Mouse (Mus musculus) limb, embryonic 14.5 days (tissue): ENCODE data around the gene Plekhg6. TPM values are rescaled to one million over a fixed set of nuclear protein-coding genes. Genes with fewer than 3 reads are reported as not detected.

Experiments
- ATAC-seq: fragments of 200-750 bp; cut with Nextera tagmentation; 2 replicates; pipeline ENCODE4 v1.8.0; 2017; ENCODE audit warnings: low read depth, moderate number of reproducible peaks, moderate TSS enrichment; ENCODE audit not compliant: low FRiP score
- DNase-seq: peaks from one replicate; pipeline ENCODE4 v3.0.0-alpha.2; 2015; ENCODE audit warnings: low spot score
- H3K27ac ChIP-seq: fragments of 300-500 bp; sonication (generic); replicated peaks from 2 replicates; pipeline ENCODE4 v1.5.1; 2014; ENCODE audit warnings: low read depth, mild to moderate bottlenecking, low read length, moderate library complexity, mixed read lengths
- H3K27me3 ChIP-seq: fragments of 300-500 bp; sonication (generic); 2 replicates; pipeline ENCODE4 v1.6.1; 2014; ENCODE audit warnings: low read length, mixed read lengths; ENCODE audit not compliant: control insufficient read depth, insufficient read depth
- H3K36me3 ChIP-seq: fragments of 300-500 bp; sonication (generic); 2 replicates; pipeline ENCODE4 v1.6.1; 2014; ENCODE audit warnings: mild to moderate bottlenecking, low read length, moderate library complexity, mixed read lengths; ENCODE audit not compliant: control insufficient read depth, insufficient read depth
- H3K4me1 ChIP-seq: fragments of 300-500 bp; sonication (generic); 2 replicates; pipeline ENCODE4 v1.6.1; 2014; ENCODE audit warnings: antibody characterized with exemption, low read length, mixed read lengths; ENCODE audit not compliant: control insufficient read depth, insufficient read depth
- H3K4me2 ChIP-seq: fragments of 300-500 bp; sonication (generic); replicated peaks from 2 replicates; pipeline ENCODE4 v1.6.1; 2014; ENCODE audit warnings: low read depth, mild to moderate bottlenecking, low read length, moderate library complexity; ENCODE audit not compliant: severe bottlenecking
- H3K4me3 ChIP-seq: fragments of 300-500 bp; sonication (generic); replicated peaks from 2 replicates; pipeline ENCODE4 v1.5.1; 2014; ENCODE audit warnings: low read length
- H3K9ac ChIP-seq: fragments of 300-500 bp; sonication (generic); 2 replicates; pipeline ENCODE4 v1.6.1; 2014; ENCODE audit warnings: mild to moderate bottlenecking, low read depth, low read length, moderate library complexity; ENCODE audit not compliant: severe bottlenecking
- H3K9me3 ChIP-seq: fragments of 300-500 bp; sonication (generic); 2 replicates; pipeline ENCODE4 v1.6.1; 2016; ENCODE audit warnings: low read length; ENCODE audit not compliant: control insufficient read depth
- POLR2A ChIP-seq: fragments of 200-500 bp; IDR thresholded peaks from 2 replicates; pipeline ENCODE4 v1.8.0; 2012; ENCODE audit warnings: inconsistent platforms, mild to moderate bottlenecking, moderate library complexity, borderline replicate concordance; ENCODE audit not compliant: insufficient read depth, insufficient read length; ENCODE audit errors: extremely low read depth
- WGBS: fragments of 180-500 bp; shearing (Covaris S2); extraction: QIAGEN DNeasy Blood & Tissue Kit; methylation state at CpG from one replicate; pipeline ENCODE4 v1.1.7; 2014; 5-methylcytosine and 5-hydroxymethylcytosine counted together
- polyA plus RNA-seq, 2 experiments: library from polyadenylated mRNA; depleted of rRNA in 1 of 2; stranded (reverse) in 1 of 2; unstranded in 1 of 2; fragments of >200 nt; fragmentation: Nextera tagmentation in 1 of 2; extraction: Ambion mirVana in 1 of 2; gene quantifications; 2 replicates each; pipeline versions ENCODE4 v1.2.1 to v1.2.3; 2012 to 2014

Gene Plekhg6
- polyA plus RNA-seq, 2 experiments = 1.3 to 1.6 TPM

GRCm38 (mm10) chr6:125363021-125363420 lies 17.6 kb downstream of the Plekhg6 start:
- H3K9me3 ChIP-seq = no peaks in the 10 kb centered on the region
- H3K4me3 ChIP-seq = no peak overlapping the region
- no peak for ATAC-seq
- WGBS = 27% methylated on average over 15 of the region's 15 CpGs
- no peak for DNase-seq
- peaks cover 46% of the 10 kb centered on the region for H3K36me3 ChIP-seq
- 0 out of 2 replicates have a peak, but pooled peaks cover 7% of the 10 kb centered on the region for H3K4me1 ChIP-seq
- H3K27me3 ChIP-seq = no peaks in the 10 kb centered on the region; the same call in 1 of the 2 replicates
- no peak overlapping the region for H3K9ac ChIP-seq
- no peak overlapping the region for H3K27ac ChIP-seq
- H3K4me2 ChIP-seq = no peak overlapping the region
- TF ChIP-seq POLR2A = no peak

- no peak overlapping the region for H3K27ac ChIP-seq
- 0 out of 2 replicates have a peak, but pooled peaks cover 7% of the 10 kb centered on the region for H3K4me1 ChIP-seq
- H3K4me3 ChIP-seq = no peak overlapping the region
- 43% methylated on average over 38 of the region's 38 CpGs for WGBS
- no peaks in the 10 kb centered on the region for H3K9me3 ChIP-seq
- H3K9ac ChIP-seq = no peak overlapping the region
- no peak overlapping the region for H3K4me2 ChIP-seq
- no peaks in the 10 kb centered on the region; the same call in 1 of the 2 replicates for H3K27me3 ChIP-seq
- H3K36me3 ChIP-seq = peaks cover 58% of the 10 kb centered on the region
- no peak for TF ChIP-seq POLR2A
- ATAC-seq = no peak
- no peak for DNase-seq
These were observed 18.9 kb downstream of the Plekhg6 start for GRCm38 (mm10) chr6:125361467-125362291.

GRCm38 (mm10) chr6:125360846-125361245 lies 19.7 kb downstream of the Plekhg6 start:
- H3K36me3 ChIP-seq = peaks cover 58% of the 10 kb centered on the region
- no peak for ATAC-seq

DNA sequence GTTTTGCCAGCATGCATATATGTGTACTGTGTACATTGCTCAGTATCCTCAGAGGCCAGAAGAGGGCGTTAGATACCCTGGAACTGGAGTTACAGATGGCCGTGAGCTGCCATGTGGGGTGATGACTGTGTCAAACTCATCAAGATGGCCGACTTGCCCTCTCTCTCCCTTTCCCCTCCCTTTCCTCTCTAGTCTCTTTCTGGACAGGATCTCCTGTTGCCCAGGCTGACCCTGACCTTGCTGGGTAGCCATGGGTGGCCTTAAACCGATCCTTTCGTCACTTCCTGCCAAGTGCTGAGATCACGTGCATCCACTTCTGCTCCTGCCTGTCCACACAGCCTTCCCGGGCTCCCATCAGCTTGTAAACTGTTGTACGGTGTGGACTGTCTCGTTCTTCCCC lies 20.6 kb downstream of the Plekhg6 start:
- no peak for DNase-seq
- Histone ChIP-seq H3K4me2 (no peak overlapping the region), H3K9me3 (no peaks in the 10 kb centered on the region), H3K4me1 (peaks cover 22% of the 10 kb centered on the region), H3K27me3 (no peaks in the 10 kb centered on the region; the same call in 1 of the 2 replicates), H3K36me3 (peaks cover 58% of the 10 kb centered on the region), H3K27ac (no peak overlapping the region), H3K9ac (no peak overlapping the region), H3K4me3 (no peak overlapping the region)
- WGBS = 55% methylated on average over 9 of the region's 9 CpGs
- ATAC-seq = no peak
- no peak for TF ChIP-seq POLR2A

More at GRCm38 (mm10) chr6:125360846-125361245, 19.7 kb downstream of the Plekhg6 start:
- 66% methylated on average over 9 of the region's 9 CpGs for WGBS
- Histone ChIP-seq H3K9me3 (no peaks in the 10 kb centered on the region), H3K4me3 (no peak overlapping the region), H3K4me1 (peaks cover 13% of the 10 kb centered on the region), H3K9ac (no peak overlapping the region), H3K27ac (no peak overlapping the region), H3K27me3 (no peaks in the 10 kb centered on the region; the same call in 1 of the 2 replicates), H3K4me2 (no peak overlapping the region)
- no peak for TF ChIP-seq POLR2A
- DNase-seq = no peak

GRCm38 (mm10) chr6:125357334-125357733 lies 23.3 kb downstream of the Plekhg6 start:
- Histone ChIP-seq H3K4me2 (no peak overlapping the region), H3K36me3 (peaks cover 54% of the 10 kb centered on the region), H3K27me3 (no peaks in the 10 kb centered on the region; the same call in 1 of the 2 replicates), H3K27ac (no peak overlapping the region), H3K9ac (no peak overlapping the region), H3K4me1 (peaks cover 34% of the 10 kb centered on the region), H3K4me3 (no peak overlapping the region), H3K9me3 (no peaks in the 10 kb centered on the region)
- DNase-seq (no peak), ATAC-seq (no peak)
- TF ChIP-seq POLR2A = no peak
- WGBS = 85% methylated on average over 15 of the region's 15 CpGs
